Mouse (Mus musculus) erythroblast, adult 5-6 weeks (primary cell): ENCODE measurements around the gene Gm21190. TPM values are rescaled to one million over a fixed set of nuclear protein-coding genes. Genes with fewer than 3 reads are reported as not detected.
"Not testable (repeated sequence)": the region's sequence is repeated elsewhere in the genome, so short reads cannot be mapped to it uniquely, and the experiment has no call there.

Experiments used
- ATAC-seq: replicated peaks from 2 replicates; pipeline ENCODE4 v1.8.0; 2016; ENCODE audit warnings: moderate number of reproducible peaks, mild to moderate bottlenecking, moderate TSS enrichment, inconsistent platforms; ENCODE audit not compliant: poor library complexity, low FRiP score, severe bottlenecking
- total RNA-seq, 2 experiments: library from RNA; stranded (forward) in 1 of 2; stranded (reverse) in 1 of 2; fragments of 150-400 nt in 1 of 2; fragments of 200-764, 138-1000 nt in 1 of 2; gene quantifications; 2 replicates each; pipeline versions ENCODE4 v1.2.3 to v1.2.4; 2015 to 2017; ENCODE audit warnings: low replicate concordance in 2 of 2

The Gm21190 gene
- total RNA-seq, 2 experiments from 2014 or later: not detected

DNA sequence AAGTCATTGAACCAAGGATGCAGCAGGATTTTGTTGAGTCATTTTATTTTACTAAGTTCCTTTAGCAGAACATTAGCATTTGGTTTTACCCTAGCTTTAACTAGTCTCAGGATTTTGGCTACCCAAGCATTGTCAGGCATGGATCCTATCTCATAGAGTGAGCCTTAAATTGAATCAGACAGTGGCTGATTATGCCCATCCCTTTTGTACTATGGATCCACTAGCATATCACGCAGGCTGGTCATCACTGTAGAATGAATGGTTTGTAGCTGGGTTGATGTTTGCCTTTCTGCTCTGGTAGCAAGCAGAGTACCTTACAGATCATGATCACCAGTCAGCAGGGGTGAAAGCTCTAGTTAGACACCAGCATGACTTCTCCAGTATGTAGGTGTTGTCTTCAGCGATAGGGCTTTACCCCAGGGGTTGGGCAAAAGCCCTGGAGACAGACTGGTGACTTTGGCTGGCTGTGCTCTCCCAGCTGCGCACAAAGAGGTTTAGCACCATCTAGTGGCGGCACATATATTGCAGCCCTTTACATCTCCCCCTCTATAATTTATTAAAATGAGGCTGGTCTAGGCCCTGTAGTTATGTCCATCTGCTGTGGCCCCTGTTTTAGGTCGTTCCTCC lies 30.1 kb downstream of the Gm21190 start:
- ATAC-seq: not testable (repeated sequence)

DNA sequence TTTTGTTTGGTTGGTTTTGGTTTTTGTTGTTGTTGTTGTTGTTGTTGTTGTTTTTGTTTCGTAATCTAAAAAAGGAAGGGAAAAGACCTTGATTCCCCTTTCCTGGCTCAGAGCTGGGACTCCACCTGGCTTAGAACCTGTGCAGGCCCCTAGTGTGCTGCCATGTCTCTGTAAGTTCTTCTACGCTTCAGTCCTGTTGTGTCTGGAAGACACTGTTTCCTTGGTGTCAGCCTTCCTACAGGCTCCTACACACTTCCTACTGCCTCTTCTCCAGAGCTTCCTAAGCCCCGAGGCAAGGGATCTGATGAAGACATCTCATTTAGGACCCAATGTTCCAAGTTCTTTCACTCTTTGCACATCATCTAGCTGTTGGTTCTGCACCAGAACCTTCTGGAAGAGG lies 30.7 kb downstream of the Gm21190 start:
- ATAC-seq: not testable (repeated sequence)

DNA sequence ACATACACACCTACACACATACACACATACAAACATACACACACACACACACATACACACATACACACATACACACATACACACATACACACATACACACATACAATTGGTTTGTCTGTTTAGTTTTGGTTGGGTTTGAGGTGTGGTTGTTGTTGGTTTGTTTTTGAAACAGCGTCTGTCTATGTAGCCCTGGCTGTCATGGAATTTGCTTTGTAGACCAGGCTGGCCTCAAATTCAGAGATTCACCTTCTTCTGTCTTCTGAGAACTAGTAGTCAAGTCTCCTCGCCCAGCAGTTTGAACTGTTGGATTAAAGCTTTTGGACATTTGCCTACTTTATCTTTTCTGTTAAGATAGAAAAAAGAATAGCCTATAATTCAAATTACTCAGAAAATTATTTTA lies 38.1 kb downstream of the Gm21190 start:
- not testable (repeated sequence) for ATAC-seq

GRCm38 (mm10) chr5:15488743-15489142 lies 40.3 kb downstream of the Gm21190 start:
- ATAC-seq: no peak

DNA sequence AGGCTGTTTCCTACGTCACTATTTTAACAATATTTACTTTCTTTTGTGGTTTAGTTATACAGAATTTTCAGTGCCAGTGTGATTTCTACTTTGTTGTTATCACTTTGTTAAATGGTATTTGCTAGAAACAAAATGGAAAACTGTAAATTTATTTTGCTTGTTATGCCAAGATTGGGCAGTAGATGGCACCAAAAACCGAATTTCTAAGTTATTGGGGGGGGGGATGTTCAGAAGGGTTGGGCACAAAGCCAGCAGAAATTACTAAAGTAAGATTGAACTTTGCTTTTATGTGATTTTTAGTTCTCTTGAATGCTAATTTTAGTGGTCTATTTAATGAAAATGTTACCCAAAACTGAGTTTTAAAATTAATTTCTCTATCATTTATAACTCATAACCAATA lies 44.4 kb downstream of the Gm21190 start:
- not testable (repeated sequence) for ATAC-seq

DNA sequence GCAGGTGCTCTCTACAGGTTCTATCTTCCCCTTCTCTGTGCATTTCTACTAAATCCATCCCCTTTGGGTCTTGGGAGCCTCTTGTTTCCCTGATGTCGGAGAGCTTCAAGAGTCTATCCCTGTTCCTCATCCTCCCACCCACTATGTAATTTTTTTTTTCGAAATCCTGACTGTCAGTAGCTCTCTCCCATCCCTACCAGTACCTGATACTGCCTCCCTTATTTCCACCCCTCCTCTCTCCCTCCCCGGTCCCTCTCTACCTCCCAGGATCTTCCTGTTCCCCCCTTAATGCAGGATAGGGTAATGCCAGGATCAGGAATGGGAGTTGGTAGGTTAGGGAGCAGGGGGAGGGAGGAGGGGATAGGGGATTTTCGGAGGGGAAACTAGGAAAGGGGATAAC lies 45.4 kb downstream of the Gm21190 start:
- not testable (repeated sequence) for ATAC-seq

DNA sequence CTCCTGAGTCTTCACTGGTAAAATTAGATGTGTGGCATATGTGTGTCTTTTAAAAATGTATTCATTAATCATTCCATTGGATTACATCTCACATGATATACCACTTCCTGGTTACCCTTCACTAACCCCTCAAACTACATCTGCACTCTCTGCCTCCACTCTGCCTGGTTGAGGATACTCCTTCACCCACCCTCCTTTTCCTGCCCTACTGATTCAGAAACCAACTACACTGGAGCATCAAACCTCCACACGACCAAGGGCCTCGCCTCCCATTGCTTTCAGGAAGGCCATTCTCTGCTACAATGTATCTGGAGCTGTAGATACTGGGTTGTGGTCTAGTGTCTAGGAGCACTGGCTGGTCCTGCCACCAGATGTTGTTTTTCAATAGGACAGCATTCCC lies 46.2 kb downstream of the Gm21190 start:
- ATAC-seq: not testable (repeated sequence)

DNA sequence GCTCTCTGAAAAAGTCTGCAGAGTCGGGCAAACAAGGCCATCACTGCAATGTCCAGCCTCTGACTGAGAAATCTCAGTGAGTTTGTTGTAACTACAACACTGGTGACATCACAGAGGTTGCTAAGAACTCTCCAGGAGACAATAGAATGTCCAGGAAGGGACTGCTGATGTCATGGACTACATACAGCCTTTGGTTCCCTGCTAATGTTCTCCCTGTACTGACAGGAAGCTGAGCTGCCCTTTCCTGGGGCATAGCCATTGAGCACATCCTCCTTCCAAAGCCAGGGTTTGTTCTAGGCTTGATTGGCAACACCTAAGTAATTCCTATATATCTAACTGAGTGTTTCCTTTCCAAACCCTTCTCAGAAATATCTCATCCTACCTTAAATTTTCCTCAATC lies 52.6 kb downstream of the Gm21190 start, which contains the start of gene Gm21149:
Gene Gm21149, minus strand, starts transcription at position 101 of the 400 bp plus-strand sequence.
- not testable (repeated sequence) for ATAC-seq

Other genes with a start within 250 kb of the Gm21190 start
- not detected in 2 replicates for gene Gm21149, start 52.7 kb downstream of the Gm21190 start, total RNA-seq (2015; ENCODE audit: low replicate concordance)
- not detected in 2 replicates for gene Gm21149, start 52.7 kb downstream of the Gm21190 start, total RNA-seq (2017; ENCODE audit: low replicate concordance)
- not detected in 2 replicates for gene Gm21083, start 48.1 kb upstream of the Gm21190 start, total RNA-seq (2015; ENCODE audit: low replicate concordance)
- not detected in 2 replicates for gene Gm21083, start 48.1 kb upstream of the Gm21190 start, total RNA-seq (2017; ENCODE audit: low replicate concordance)
- gene Speer4d, start 89.8 kb upstream of the Gm21190 start, total RNA-seq (2015; ENCODE audit: low replicate concordance): not detected in 2 replicates
- gene Speer4d, start 89.8 kb upstream of the Gm21190 start, total RNA-seq (2017; ENCODE audit: low replicate concordance): not detected in 2 replicates
- gene 4930572O03Rik, start 127.8 kb upstream of the Gm21190 start, total RNA-seq (2015; ENCODE audit: low replicate concordance): not detected in 2 replicates
- gene 4930572O03Rik, start 127.8 kb upstream of the Gm21190 start, total RNA-seq (2017; ENCODE audit: low replicate concordance): not detected in 2 replicates
- not detected in 2 replicates for gene Speer4c, start 185.0 kb upstream of the Gm21190 start, total RNA-seq (2015; ENCODE audit: low replicate concordance)
- gene Speer4c, start 185.0 kb upstream of the Gm21190 start, total RNA-seq (2017; ENCODE audit: low replicate concordance): not detected in 2 replicates